Mouse (Mus musculus): Measurements from ENCODE around the gene Cbfa2t2. TPM values are rescaled to one million over a fixed set of nuclear protein-coding genes. Genes with fewer than 3 reads are reported as not detected.

Gene Cbfa2t2
- total RNA-seq (2023): 10 to 100 TPM; 17.1 to 28.7 TPM

DNA sequence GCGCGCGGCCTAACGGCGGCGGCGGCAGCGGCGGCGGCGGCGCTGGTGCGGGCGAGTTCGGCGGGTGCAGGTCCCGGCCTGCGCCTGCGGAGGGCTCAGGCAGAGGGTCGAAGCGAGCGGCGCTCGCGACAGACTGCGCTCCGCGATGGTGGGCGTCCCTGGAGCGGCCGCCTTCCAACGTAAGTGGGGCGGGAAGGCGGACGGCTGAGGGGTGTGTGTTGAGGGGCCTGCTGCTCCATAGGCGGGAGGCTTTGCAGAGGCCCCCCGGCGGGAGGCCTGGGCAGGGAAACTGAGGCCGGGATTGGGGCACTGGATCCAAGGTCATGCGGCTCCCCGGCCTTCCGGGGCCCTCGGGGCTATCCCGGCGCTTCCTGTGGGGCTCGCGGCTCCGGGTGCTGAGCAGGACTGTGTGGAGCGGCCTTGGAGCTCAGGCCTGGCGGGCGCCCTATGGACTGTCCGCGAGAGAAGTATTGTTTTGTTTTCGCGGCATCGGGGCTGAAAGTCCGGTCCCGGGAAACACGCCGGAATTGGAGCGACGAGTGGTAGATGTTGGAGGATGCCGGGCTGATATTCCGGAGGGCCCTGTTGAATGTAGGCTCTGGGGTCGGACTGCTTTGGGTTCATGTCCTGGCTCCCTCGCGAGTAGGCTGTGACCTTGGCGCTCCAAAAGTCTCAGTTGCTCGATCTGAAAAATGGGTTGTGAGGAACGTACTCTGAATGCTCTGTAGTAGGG, at the start of gene Cbfa2t2:
Gene Cbfa2t2, plus strand, starts transcription at position 24 of the 733 bp plus-strand sequence.

DNA sequence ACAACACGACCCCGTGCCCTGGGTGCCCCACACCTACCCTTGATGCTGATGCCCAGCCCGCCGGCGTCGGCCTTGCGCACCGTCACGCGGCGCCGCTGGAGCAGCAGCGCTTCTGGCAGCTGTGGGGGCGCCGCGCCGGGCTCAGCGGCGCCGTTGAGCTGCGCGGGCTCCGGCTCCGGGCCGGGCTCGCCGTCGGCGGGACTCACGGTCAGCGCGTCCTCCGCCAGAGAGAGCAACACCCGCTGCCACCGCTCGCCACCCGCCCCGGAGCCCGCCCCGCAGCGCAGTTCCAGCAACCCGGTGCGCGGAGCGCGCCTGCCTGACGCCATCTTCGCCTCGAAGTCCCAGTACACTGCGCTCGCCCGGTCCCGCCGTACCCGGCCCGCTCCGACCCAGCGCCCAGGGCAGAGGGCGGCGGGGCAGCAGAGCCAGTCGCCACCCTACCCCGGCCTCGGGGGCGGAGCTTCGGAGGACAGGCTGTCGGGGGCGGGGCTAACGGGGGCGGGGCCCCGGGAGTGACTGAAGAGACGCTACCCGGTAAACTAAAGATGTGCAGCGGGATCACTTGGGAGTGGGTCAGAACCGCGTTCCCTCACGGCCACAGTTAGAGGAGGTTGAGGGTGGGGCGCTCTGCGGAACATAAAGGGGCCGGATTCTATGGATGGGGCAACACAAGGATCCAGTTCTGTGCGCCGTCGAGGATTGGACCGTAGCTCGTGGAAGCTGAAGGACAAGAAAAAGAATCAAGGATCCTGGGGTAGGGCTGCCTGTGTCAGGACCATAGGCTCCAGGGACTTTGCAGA, 28.4 kb upstream of the Cbfa2t2 start, which contains the start of gene Snta1:
Gene Snta1, minus strand, starts transcription at position 457 of the 803 bp plus-strand sequence.

DNA sequence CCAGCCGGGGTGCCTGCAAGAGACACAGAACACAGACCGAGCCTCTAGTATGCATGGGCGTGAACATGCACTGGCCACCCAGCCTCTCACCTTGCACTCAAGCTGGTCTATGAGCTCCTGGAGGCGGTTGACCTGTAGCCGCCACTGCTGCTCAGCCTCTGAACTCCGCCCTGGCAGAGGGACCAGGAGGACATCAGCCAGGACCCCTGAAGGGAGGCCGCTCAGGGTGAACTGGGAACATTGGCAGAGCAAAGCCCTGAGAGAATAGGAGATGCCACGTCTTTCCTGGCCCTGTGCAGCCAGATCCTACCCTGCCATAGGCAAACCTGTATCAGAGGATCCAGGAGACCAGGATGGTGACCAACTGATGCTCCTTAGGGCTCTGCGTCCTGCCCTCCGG, 110.4 kb downstream of the Cbfa2t2 start, which contains the start of gene 1700003F12Rik:
Gene 1700003F12Rik, plus strand, starts transcription at position 375 of the 400 bp plus-strand sequence.

DNA sequence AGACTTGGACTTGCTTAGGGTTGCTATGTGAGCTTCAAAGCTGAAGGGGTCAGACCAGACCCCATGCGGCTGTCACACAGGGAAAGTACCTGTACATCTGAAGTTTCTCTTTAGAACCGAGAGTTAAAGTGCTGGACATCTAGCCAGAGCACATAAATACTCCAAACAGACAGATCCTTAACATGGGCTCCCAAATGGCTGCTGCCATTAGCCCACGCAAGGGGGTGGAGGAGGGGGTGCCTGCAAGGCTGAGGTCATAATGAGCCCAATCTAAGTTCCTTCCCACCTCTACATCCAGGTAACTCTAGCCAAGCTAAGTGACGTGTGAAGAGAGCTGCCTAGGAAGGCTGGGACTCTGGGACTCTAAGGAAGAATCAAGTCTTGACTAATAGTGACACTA, 115.2 kb downstream of the Cbfa2t2 start, which contains the start of gene Actl10:
Gene Actl10, plus strand, starts transcription at position 301 of the 400 bp plus-strand sequence.

DNA sequence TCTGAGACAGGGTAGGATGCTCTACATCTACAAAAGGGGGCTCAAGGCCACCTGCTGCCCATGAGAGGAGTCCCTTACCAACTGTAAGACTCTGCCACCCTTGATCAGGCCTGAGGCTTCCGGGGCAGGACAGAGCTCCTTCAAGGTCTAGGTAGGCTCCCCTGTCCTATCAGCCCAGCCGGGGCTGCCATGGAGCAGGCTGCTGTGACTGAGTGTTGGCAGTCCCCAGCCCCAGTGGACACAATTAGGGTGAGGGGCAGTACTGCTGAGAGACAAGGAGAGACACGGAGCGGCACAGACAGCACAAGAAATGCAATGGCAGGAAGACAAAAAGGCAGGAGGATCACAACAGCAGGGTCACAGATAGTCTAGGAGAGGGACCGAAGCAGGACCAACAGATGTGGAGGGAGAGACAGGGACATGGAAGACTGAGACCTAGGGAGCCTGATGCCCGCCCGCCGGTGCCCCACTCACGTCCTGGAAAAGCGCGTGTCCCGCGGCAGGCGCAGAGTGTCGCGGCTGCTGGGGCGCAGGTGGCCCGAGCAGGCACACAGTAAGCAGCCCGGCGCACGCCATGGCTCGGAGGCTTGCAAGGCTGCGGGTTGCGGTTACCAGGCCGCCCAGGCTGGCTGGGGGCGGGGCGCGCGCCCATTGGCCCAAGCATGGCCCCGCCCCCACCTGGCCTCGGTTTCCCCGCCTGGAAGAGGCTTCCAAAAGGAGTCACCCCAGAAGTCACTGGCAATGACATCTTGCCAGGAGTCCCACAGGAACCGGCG, 122.2 kb downstream of the Cbfa2t2 start, which contains the start of gene Necab3:
Gene Necab3, minus strand, starts transcription at position 627 of the 776 bp plus-strand sequence.

DNA sequence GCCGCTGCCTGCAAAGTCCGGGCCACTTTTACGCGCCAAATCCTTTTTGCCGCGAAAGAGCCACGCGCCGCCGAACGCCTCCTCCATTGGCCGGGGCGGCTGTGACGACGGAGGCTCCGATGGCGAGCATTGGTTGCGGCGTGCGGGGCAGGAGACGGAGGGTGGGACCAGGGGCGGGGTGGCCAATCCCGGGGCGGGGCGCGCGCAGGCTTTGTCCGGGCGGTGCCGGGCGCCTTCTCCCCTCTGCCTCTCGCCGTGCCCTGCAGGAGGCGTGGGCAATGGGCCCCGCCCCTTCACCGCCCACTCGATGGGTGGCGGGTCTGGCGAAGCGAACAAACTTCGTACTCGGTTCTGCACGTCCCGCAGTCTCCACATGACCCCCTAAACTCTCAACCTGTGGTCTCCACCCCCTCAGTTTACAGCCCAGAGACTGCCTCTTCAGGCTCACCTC, 133.6 kb downstream of the Cbfa2t2 start, which contains the start of gene E2f1:
Gene E2f1, minus strand, starts transcription at position 57 of the 451 bp plus-strand sequence.

Other genes starting within 250 kb of the Cbfa2t2 start
- not detected for gene Bpifb1, start 245.7 kb upstream of the Cbfa2t2 start, total RNA-seq (2023)
- not detected for gene Bpifb5, start 212.7 kb upstream of the Cbfa2t2 start, total RNA-seq (2023)
- gene Bpifb9a, start 178.6 kb upstream of the Cbfa2t2 start, total RNA-seq (2023): not detected
- gene Bpifb9b, start 129.3 kb upstream of the Cbfa2t2 start, total RNA-seq (2023): not detected
- gene Cdk5rap1, start 63.5 kb upstream of the Cbfa2t2 start, total RNA-seq (2023): 1 to 10 TPM; 4.1 to 5.6 TPM
- gene Snta1, start 28.4 kb upstream of the Cbfa2t2 start, total RNA-seq (2023): 1 to 10 TPM; 1.2 to 2.2 TPM
- gene 1700003F12Rik, start 110.6 kb downstream of the Cbfa2t2 start, total RNA-seq (2023): not detected
- under 1 TPM in 1 of 2 experiments, not detected in 1; 0.51 TPM for gene Actl10, start 115.3 kb downstream of the Cbfa2t2 start, total RNA-seq (2023)
- 1 to 10 TPM; 1.1 to 1.8 TPM for gene Necab3, start 122.4 kb downstream of the Cbfa2t2 start, total RNA-seq (2023)
- gene E2f1, start 133.4 kb downstream of the Cbfa2t2 start, total RNA-seq (2023): 10 to 100 TPM; 17.8 to 21.5 TPM
- 10 to 100 TPM; 15.6 to 16.3 TPM for gene Pxmp4, start 167.2 kb downstream of the Cbfa2t2 start, total RNA-seq (2023)
- 1 to 10 TPM; 4.0 to 4.6 TPM for gene Zfp341, start 176.8 kb downstream of the Cbfa2t2 start, total RNA-seq (2023)
- gene 4930519P11Rik, start 177.0 kb downstream of the Cbfa2t2 start, total RNA-seq (2023): not detected
- gene Chmp4b, start 215.2 kb downstream of the Cbfa2t2 start, total RNA-seq (2023): 100 to 1,000 TPM; 181 to 190 TPM

Data from neutrophil, adult 59 days (primary cell).